Mouse (Mus musculus) liver, embryonic 15.5 days (tissue): ENCODE data around the gene Nup62. TPM values are rescaled to one million over a fixed set of nuclear protein-coding genes. Genes with fewer than 3 reads are reported as not detected.

Experiments used
- ATAC-seq: fragments of 200-750 bp; cut with Nextera tagmentation; 2 replicates; pipeline ENCODE4 v1.8.0; 2017; ENCODE audit warnings: moderate number of reproducible peaks, mild to moderate bottlenecking, moderate library complexity; ENCODE audit not compliant: insufficient read depth
- H3K27ac ChIP-seq: fragments of 300-500 bp; sonication (generic); replicated peaks from 2 replicates; pipeline ENCODE4 v1.5.1; 2015; ENCODE audit warnings: mild to moderate bottlenecking, inconsistent platforms
- H3K27me3 ChIP-seq: fragments of 300-500 bp; sonication (generic); 2 replicates; pipeline ENCODE4 v1.6.1; 2015; ENCODE audit warnings: mild to moderate bottlenecking, inconsistent platforms
- H3K36me3 ChIP-seq: fragments of 300-500 bp; sonication (generic); replicated peaks from 2 replicates; pipeline ENCODE4 v1.6.1; 2015; ENCODE audit warnings: moderate library complexity, mild to moderate bottlenecking, inconsistent platforms
- H3K4me1 ChIP-seq: fragments of 300-500 bp; sonication (generic); replicated peaks from 2 replicates; pipeline ENCODE4 v1.6.1; 2015; ENCODE audit warnings: inconsistent platforms
- H3K4me2 ChIP-seq: fragments of 300-500 bp; sonication (generic); 2 replicates; pipeline ENCODE4 v1.6.1; 2015; ENCODE audit warnings: moderate library complexity, mild to moderate bottlenecking, inconsistent platforms
- H3K4me3 ChIP-seq: fragments of 300-500 bp; sonication (generic); replicated peaks from 2 replicates; pipeline ENCODE4 v1.5.1; 2015; ENCODE audit warnings: mild to moderate bottlenecking, inconsistent platforms
- H3K9ac ChIP-seq: fragments of 300-500 bp; sonication (generic); 2 replicates; pipeline ENCODE4 v1.6.1; 2015; ENCODE audit warnings: moderate library complexity, mild to moderate bottlenecking, inconsistent platforms
- H3K9me3 ChIP-seq: fragments of 300-500 bp; sonication (generic); replicated peaks from 2 replicates; pipeline ENCODE4 v1.6.1; 2016; ENCODE audit warnings: inconsistent platforms
- WGBS: fragments of 180-500 bp; shearing (Covaris S2); methylation state at CpG from one replicate; pipeline ENCODE4 v1.1.7; 2015; ENCODE audit warnings: mixed read lengths; ENCODE audit not compliant: insufficient replicate concordance; 5-methylcytosine and 5-hydroxymethylcytosine counted together
- polyA plus RNA-seq: library from polyadenylated mRNA; unstranded; fragments of >200 nt; fragmentation: Nextera tagmentation; extraction: Ambion mirVana; gene quantifications from 2 replicates; pipeline ENCODE4 v1.2.1, GENCODE M21; 2015

Nup62 gene
- polyA plus RNA-seq, 1 experiment from 2014 or later = 48.8 TPM

GRCm38 (mm10) chr7:44818751-44819235 is 2.9 kb downstream of the Nup62 start:
- Histone ChIP-seq H3K27ac (peak overlapping the region; percentile 78), H3K4me1 (peaks cover 77% of the 10 kb centered on the region), H3K36me3 (peaks cover 28% of the 10 kb centered on the region), H3K4me2 (peak overlapping the region; percentile 92), H3K4me3 (peak overlapping the region; percentile 90), H3K27me3 (no peaks in the 10 kb centered on the region), H3K9ac (peak overlapping the region; percentile 37), H3K9me3 (no peaks in the 10 kb centered on the region)
- ATAC-seq = no peak
- 41% methylated on average over 6 of the region's 6 CpGs for WGBS

GRCm38 (mm10) chr7:44819391-44819790 is 3.5 kb downstream of the Nup62 start:
- Histone ChIP-seq H3K27ac (peak overlapping the region; percentile 78), H3K36me3 (peaks cover 25% of the 10 kb centered on the region; the same call in 1 of the 2 replicates), H3K4me2 (peak overlapping the region; percentile 92), H3K9me3 (no peaks in the 10 kb centered on the region), H3K9ac (peak overlapping the region; percentile 37), H3K4me3 (peak overlapping the region; percentile 90), H3K4me1 (peaks cover 83% of the 10 kb centered on the region), H3K27me3 (no peaks in the 10 kb centered on the region)
- ATAC-seq = no peak
- 83% methylated on average over 2 of the region's 2 CpGs for WGBS

GRCm38 (mm10) chr7:44819863-44820262 is 4.0 kb downstream of the Nup62 start:
- Histone ChIP-seq H3K4me1 (peaks cover 83% of the 10 kb centered on the region), H3K27ac (peak overlapping the region; percentile 78), H3K9me3 (no peaks in the 10 kb centered on the region), H3K27me3 (no peaks in the 10 kb centered on the region), H3K4me3 (peak overlapping the region; percentile 90), H3K36me3 (peaks cover 20% of the 10 kb centered on the region; the same call in 1 of the 2 replicates), H3K4me2 (peak overlapping the region; percentile 92), H3K9ac (peak overlapping the region; percentile 37; the same call in 1 of the 2 replicates)
- no peak for ATAC-seq
- WGBS = 33% methylated on average over 5 of the region's 5 CpGs

GRCm38 (mm10) chr7:44820525-44820924 is 4.6 kb downstream of the Nup62 start:
- no peak overlapping the region for H3K9ac ChIP-seq
- no peak overlapping the region for H3K4me3 ChIP-seq
- H3K4me1 ChIP-seq = peaks cover 83% of the 10 kb centered on the region
- no peaks in the 10 kb centered on the region for H3K9me3 ChIP-seq
- 61% methylated on average over 3 of the region's 3 CpGs for WGBS
- no peaks in the 10 kb centered on the region for H3K27me3 ChIP-seq
- peak overlapping the region; percentile 78 for H3K27ac ChIP-seq
- H3K4me2 ChIP-seq = peak overlapping the region; percentile 92
- ATAC-seq = no peak
- H3K36me3 ChIP-seq = peaks cover 22% of the 10 kb centered on the region; the same call in 1 of the 2 replicates

- H3K27me3 ChIP-seq = no peaks in the 10 kb centered on the region
- ATAC-seq = no peak
- no peak overlapping the region for H3K27ac ChIP-seq
- WGBS = 66% methylated on average over 7 of the region's 7 CpGs
- H3K9me3 ChIP-seq = no peaks in the 10 kb centered on the region
- peaks cover 93% of the 10 kb centered on the region for H3K4me1 ChIP-seq
- no peak overlapping the region for H3K9ac ChIP-seq
- peaks cover 36% of the 10 kb centered on the region for H3K36me3 ChIP-seq
- no peak overlapping the region for H3K4me3 ChIP-seq
- no peak overlapping the region for H3K4me2 ChIP-seq
Observed at GRCm38 (mm10) chr7:44821666-44822448, 6.0 kb downstream of the Nup62 start.

- H3K9me3 ChIP-seq = no peaks in the 10 kb centered on the region
- no peak overlapping the region for H3K4me3 ChIP-seq
- H3K27me3 ChIP-seq = no peaks in the 10 kb centered on the region
- H3K4me1 ChIP-seq = peaks cover 81% of the 10 kb centered on the region
- peaks cover 50% of the 10 kb centered on the region for H3K36me3 ChIP-seq
- no peak overlapping the region for H3K27ac ChIP-seq
- 29% methylated on average over 7 of the region's 7 CpGs for WGBS
- no peak overlapping the region for H3K9ac ChIP-seq
- no peak overlapping the region for H3K4me2 ChIP-seq
- ATAC-seq = no peak
Observed at GRCm38 (mm10) chr7:44823409-44823808, 7.5 kb downstream of the Nup62 start.

GRCm38 (mm10) chr7:44824872-44825271 is 9.0 kb downstream of the Nup62 start:
- no peak for ATAC-seq
- H3K27me3 ChIP-seq = no peaks in the 10 kb centered on the region
- H3K9me3 ChIP-seq = no peaks in the 10 kb centered on the region
- no peak overlapping the region for H3K27ac ChIP-seq
- H3K4me2 ChIP-seq = no peak overlapping the region
- WGBS = 21% methylated on average over 3 of the region's 3 CpGs
- no peak overlapping the region for H3K4me3 ChIP-seq
- no peak overlapping the region for H3K9ac ChIP-seq
- H3K36me3 ChIP-seq = peaks cover 57% of the 10 kb centered on the region
- H3K4me1 ChIP-seq = peaks cover 66% of the 10 kb centered on the region

- Histone ChIP-seq H3K27me3 (no peaks in the 10 kb centered on the region), H3K9me3 (no peaks in the 10 kb centered on the region), H3K36me3 (peaks cover 76% of the 10 kb centered on the region), H3K4me3 (no peak overlapping the region), H3K4me1 (peaks cover 47% of the 10 kb centered on the region), H3K27ac (no peak overlapping the region), H3K9ac (no peak overlapping the region), H3K4me2 (no peak overlapping the region)
- WGBS = 72% methylated on average over 3 of the region's 3 CpGs
- ATAC-seq = no peak
Observed at GRCm38 (mm10) chr7:44826771-44827170, 10.9 kb downstream of the Nup62 start.

GRCm38 (mm10) chr7:44828706-44829105 is 12.8 kb downstream of the Nup62 start:
- H3K9me3 ChIP-seq = no peaks in the 10 kb centered on the region
- H3K4me2 ChIP-seq = no peak overlapping the region
- no peaks in the 10 kb centered on the region for H3K27me3 ChIP-seq
- H3K9ac ChIP-seq = no peak overlapping the region
- H3K27ac ChIP-seq = no peak overlapping the region
- no peak overlapping the region for H3K4me3 ChIP-seq
- H3K4me1 ChIP-seq = peaks cover 30% of the 10 kb centered on the region
- ATAC-seq = no peak
- WGBS = 87% methylated on average over 5 of the region's 5 CpGs
- H3K36me3 ChIP-seq = peaks cover 77% of the 10 kb centered on the region

- Histone ChIP-seq H3K4me1 (peaks cover 11% of the 10 kb centered on the region; the same call in 1 of the 2 replicates), H3K27ac (no peak overlapping the region), H3K4me3 (no peak overlapping the region), H3K4me2 (no peak overlapping the region), H3K27me3 (no peaks in the 10 kb centered on the region), H3K9me3 (no peaks in the 10 kb centered on the region), H3K9ac (no peak overlapping the region), H3K36me3 (peaks cover 51% of the 10 kb centered on the region)
- ATAC-seq = no peak
- 78% methylated on average over 4 of the region's 4 CpGs for whole genome bisulfite sequencing
Observed at GRCm38 (mm10) chr7:44832763-44833162, 16.9 kb downstream of the Nup62 start.

GRCm38 (mm10) chr7:44835373-44836015 is 19.6 kb downstream of the Nup62 start:
- H3K9me3 ChIP-seq = no peaks in the 10 kb centered on the region

More at GRCm38 (mm10) chr7:44835373-44836015, 19.6 kb downstream of the Nup62 start:
- Histone ChIP-seq H3K4me1 (peaks cover 28% of the 10 kb centered on the region), H3K4me2 (no peak overlapping the region), H3K27ac (no peak overlapping the region), H3K27me3 (peaks cover 22% of the 10 kb centered on the region), H3K36me3 (peaks cover 26% of the 10 kb centered on the region), H3K9ac (no peak overlapping the region), H3K4me3 (no peak overlapping the region)
- 72% methylated on average over 1 of the region's 1 CpGs for WGBS
- no peak for ATAC-seq
